ENCODE assay signal across 11 mouse cellular contexts in the genomic region with DNA sequence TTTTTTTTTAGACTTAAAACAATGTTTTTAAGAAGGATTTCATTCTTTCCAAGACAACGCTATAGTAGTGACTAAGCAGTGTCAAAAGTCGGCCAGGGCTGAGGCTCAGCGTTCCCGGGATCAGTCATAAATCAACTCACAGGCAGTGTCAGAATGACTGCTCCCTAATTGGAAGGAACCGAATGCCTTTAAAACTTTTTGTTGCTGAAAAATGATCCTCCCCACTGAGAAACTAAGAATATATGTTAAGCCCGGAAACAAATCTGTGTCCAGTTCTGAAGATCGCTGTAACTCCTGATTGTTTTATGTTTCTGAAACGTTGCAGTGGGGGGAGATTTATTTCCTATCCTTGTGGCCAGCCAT.
A peak's percentile ranks its signal among the peaks of the same experiment; 100 is the strongest.
DNase-seq lines count a peak whose midpoint lies in the region; ATAC-seq and TF ChIP-seq lines count a peak whose summit lies in the region.
"Had no signal": no experiment of that assay in that cellular context is flagged by ENCODE, and none has a peak within 500 bp of the region (broad histone marks: within the 10 kb centered on the region; RNA-seq: fewer than 3 reads in every experiment).

No protein-coding gene starts in this region.

- no peak overlapping the region for H3K9ac ChIP-seq in kidney, postnatal 0 days (ENCODE audit: low read depth, low read length)
- H3K9ac ChIP-seq in forebrain, embryonic 16.5 days (replicated peaks; ENCODE audit: low read depth, low read length) = no peak overlapping the region

- H3K4me2 ChIP-seq in kidney, postnatal 0 days (ENCODE audit: low read length) = peak overlapping the region; percentile 19
- H3K4me2 ChIP-seq in forebrain, embryonic 16.5 days (ENCODE audit: low read length) = no peak overlapping the region

- H3K9me3 ChIP-seq in kidney, postnatal 0 days (replicated peaks; ENCODE audit: low read length) = no peaks in the 10 kb centered on the region
- H3K9me3 ChIP-seq in forebrain, embryonic 16.5 days (ENCODE audit: control insufficient read depth, low read length) = no peaks in the 10 kb centered on the region

- no peaks in the 10 kb centered on the region for H3K27me3 ChIP-seq in kidney, adult 2 months (replicated peaks; ENCODE audit: control insufficient read depth, insufficient read depth, low read length)
- H3K27me3 ChIP-seq in kidney, postnatal 0 days (ENCODE audit: insufficient read depth, low read length) = no peaks in the 10 kb centered on the region
- no peaks in the 10 kb centered on the region for H3K27me3 ChIP-seq in forebrain, embryonic 16.5 days (replicated peaks; ENCODE audit: control insufficient read depth, insufficient read depth, low read length)

- no peak for TF ChIP-seq CTCF in kidney, adult 2 months (conservative IDR thresholded peaks at IDR 0.05; ENCODE audit: insufficient read depth, insufficient read length, low read depth, low read length)
- TF ChIP-seq CTCF in kidney, postnatal 0 days (IDR thresholded peaks at IDR 0.05; ENCODE audit: low read depth) = no peak

- ATAC-seq in kidney, postnatal 0 days (replicated peaks; ENCODE audit: low FRiP score, low read depth) = peak; percentile 74
- no peak for ATAC-seq in forebrain, embryonic 16.5 days

- no peak overlapping the region for H3K27ac ChIP-seq in kidney, adult 2 months (ENCODE audit: insufficient read depth, low read depth, low read length)
- 0 out of 2 replicates have a peak overlapping the region, but pooled peaks have one; percentile 1 for H3K27ac ChIP-seq in kidney, postnatal 0 days
- no peak overlapping the region for H3K27ac ChIP-seq in forebrain, embryonic 16.5 days (ENCODE audit: low read length)

- no peak for TF ChIP-seq POLR2A in kidney, adult 2 months (IDR thresholded peaks at IDR 0.05; ENCODE audit: low read depth, low read length)

- peaks cover 19% of the 10 kb centered on the region for H3K36me3 ChIP-seq in kidney, adult 2 months (ENCODE audit: control insufficient read depth, insufficient read depth, low read length)
- H3K36me3 ChIP-seq in kidney, postnatal 0 days (ENCODE audit: insufficient read depth, low read length) = peaks cover 4% of the 10 kb centered on the region
- H3K36me3 ChIP-seq in forebrain, embryonic 16.5 days (ENCODE audit: control insufficient read depth, insufficient read depth) = no peaks in the 10 kb centered on the region

- H3K4me1 ChIP-seq in kidney, adult 2 months (ENCODE audit: control insufficient read depth, insufficient read depth, low read length) = no peaks in the 10 kb centered on the region; the same call in 1 of the 2 replicates
- H3K4me1 ChIP-seq in kidney, postnatal 0 days (replicated peaks; ENCODE audit: insufficient read depth, low read length) = 0 out of 2 replicates have a peak, but pooled peaks cover 6% of the 10 kb centered on the region
- peaks cover 10% of the 10 kb centered on the region for H3K4me1 ChIP-seq in forebrain, embryonic 16.5 days (replicated peaks; ENCODE audit: control insufficient read depth, insufficient read depth, low read length)
- H3K4me1 ChIP-seq: megakaryocyte, embryonic 14.5 days had no signal

- no peak overlapping the region for H3K4me3 ChIP-seq in kidney, adult 2 months (ENCODE audit: insufficient read depth, low read depth, low read length)
- no peak overlapping the region for H3K4me3 ChIP-seq in kidney, postnatal 0 days (replicated peaks; ENCODE audit: low read depth, low read length)
- no peak overlapping the region for H3K4me3 ChIP-seq in forebrain, embryonic 16.5 days (replicated peaks; ENCODE audit: low read length)
- H3K4me3 ChIP-seq: megakaryocyte, embryonic 14.5 days had no signal

- WGBS in kidney, adult 2 months = 7% methylated on average over 8 of the region's 8 CpGs
- WGBS in kidney, postnatal 0 days = 5% methylated on average over 8 of the region's 8 CpGs
- WGBS in forebrain, embryonic 16.5 days = 30% methylated on average over 8 of the region's 8 CpGs

- peak; percentile 45 for DNase-seq in kidney, adult 2 months
- no peak for DNase-seq in kidney, adult 18-20 months
- peak; percentile 12 for DNase-seq in brain, adult 2 months (ENCODE audit: low read depth, low spot score)
- DNase-seq in kidney, postnatal 0 days (ENCODE audit: low spot score) = peak; percentile 95
- DNase-seq in skeletal muscle tissue, adult 2 months (ENCODE audit: low read depth, low spot score) = peak; percentile 32
- no peak for DNase-seq in left cerebral cortex, postnatal 14 days (ENCODE audit: low spot score in 2 of 2)
- no peak for DNase-seq in left cerebral cortex, adult 9 months (ENCODE audit: low spot score in 2 of 2)
- DNase-seq: gastrocnemius, postnatal 25 days; right cerebral cortex, postnatal 14 days had no signal

- intact Hi-C loops in left cerebral cortex, postnatal 14 days (cut with DNase I) = no loop called here

Comparison
In these comparisons a context has a peak if more than half of its experiments do, and no peak if none do; other contexts are left out.
1. DNase-seq: peak in kidney, adult 2 months (single experiment), brain, adult 2 months (single experiment), kidney, postnatal 0 days (single experiment) and skeletal muscle tissue, adult 2 months (single experiment); none in kidney, adult 18-20 months (single experiment), left cerebral cortex, postnatal 14 days (0 of 2) and left cerebral cortex, adult 9 months (0 of 2).